Mouse (Mus musculus) kidney, embryonic 15.5 days (tissue): ENCODE results near the gene Dgat2l6. TPM values are rescaled to one million over a fixed set of nuclear protein-coding genes. Genes with fewer than 3 reads are reported as not detected.
A peak's percentile ranks its signal among the peaks of the same experiment; 100 is the strongest.

Experiments used
- ATAC-seq: fragments of 200-750 bp; cut with Nextera tagmentation; replicated peaks from 2 replicates; pipeline ENCODE4 v1.8.0; 2017; ENCODE audit warnings: moderate TSS enrichment; ENCODE audit not compliant: low FRiP score
- H3K27ac ChIP-seq: fragments of 300-500 bp; sonication (generic); 2 replicates; pipeline ENCODE4 v1.5.1; 2015; ENCODE audit warnings: mild to moderate bottlenecking, inconsistent platforms
- H3K27me3 ChIP-seq: fragments of 300-500 bp; sonication (generic); 2 replicates; pipeline ENCODE4 v1.6.1; 2015; ENCODE audit warnings: inconsistent platforms
- H3K36me3 ChIP-seq: fragments of 300-500 bp; sonication (generic); 2 replicates; pipeline ENCODE4 v1.6.1; 2015; ENCODE audit warnings: inconsistent platforms
- H3K4me1 ChIP-seq: fragments of 300-500 bp; sonication (generic); 2 replicates; pipeline ENCODE4 v1.6.1; 2015; ENCODE audit warnings: inconsistent platforms
- H3K4me2 ChIP-seq: fragments of 300-500 bp; sonication (generic); 2 replicates; pipeline ENCODE4 v1.6.1; 2015; ENCODE audit warnings: moderate library complexity, mild to moderate bottlenecking, inconsistent platforms
- H3K4me3 ChIP-seq: fragments of 300-500 bp; sonication (generic); replicated peaks from 2 replicates; pipeline ENCODE4 v1.5.1; 2015; ENCODE audit warnings: mild to moderate bottlenecking, inconsistent platforms
- H3K9ac ChIP-seq: fragments of 300-500 bp; sonication (generic); 2 replicates; pipeline ENCODE4 v1.6.1; 2015; ENCODE audit warnings: mild to moderate bottlenecking, inconsistent platforms
- H3K9me3 ChIP-seq: fragments of 300-500 bp; sonication (generic); replicated peaks from 2 replicates; pipeline ENCODE4 v1.6.1; 2016; ENCODE audit warnings: inconsistent platforms
- WGBS: fragments of 180-500 bp; shearing (Covaris S2); methylation state at CpG from one replicate; pipeline ENCODE4 v1.1.7; 2015; ENCODE audit warnings: mixed read lengths; 5-methylcytosine and 5-hydroxymethylcytosine counted together
- polyA plus RNA-seq: library from polyadenylated mRNA; unstranded; fragments of >200 nt; fragmentation: Nextera tagmentation; extraction: Ambion mirVana; gene quantifications from 2 replicates; pipeline ENCODE4 v1.2.1, GENCODE M21; 2015

Gene Dgat2l6
- polyA plus RNA-seq = not detected in 2 replicates

- Histone ChIP-seq H3K4me2 (no peak within 1 kb of the TSS), H3K9me3 (no peaks in the 10 kb centered on the region), H3K4me1 (no peaks in the 10 kb centered on the region), H3K27me3 (peaks cover 44% of the 10 kb centered on the region), H3K36me3 (no peaks in the 10 kb centered on the region), H3K27ac (no peak within 1 kb of the TSS), H3K4me3 (no peak within 1 kb of the TSS), H3K9ac (no peak within 1 kb of the TSS)
- no peak for ATAC-seq
- 88% methylated on average over 4 of the region's 4 CpGs for whole genome bisulfite sequencing
Measured at GRCm38 (mm10) chrX:100524471-100524870, at the start of gene Dgat2l6. Dgat2l6 (plus strand) TSS chrX:100524838.

- Histone ChIP-seq H3K9ac (no peak overlapping the region), H3K36me3 (no peaks in the 10 kb centered on the region), H3K4me1 (no peaks in the 10 kb centered on the region), H3K4me3 (no peak overlapping the region), H3K9me3 (no peaks in the 10 kb centered on the region), H3K27me3 (peaks cover 60% of the 10 kb centered on the region), H3K4me2 (no peak overlapping the region), H3K27ac (no peak overlapping the region)
- ATAC-seq = no peak
- 74% methylated on average over 4 of the region's 4 CpGs for WGBS
Measured at GRCm38 (mm10) chrX:100475569-100476223, 48.9 kb upstream of the Dgat2l6 start.

DNA sequence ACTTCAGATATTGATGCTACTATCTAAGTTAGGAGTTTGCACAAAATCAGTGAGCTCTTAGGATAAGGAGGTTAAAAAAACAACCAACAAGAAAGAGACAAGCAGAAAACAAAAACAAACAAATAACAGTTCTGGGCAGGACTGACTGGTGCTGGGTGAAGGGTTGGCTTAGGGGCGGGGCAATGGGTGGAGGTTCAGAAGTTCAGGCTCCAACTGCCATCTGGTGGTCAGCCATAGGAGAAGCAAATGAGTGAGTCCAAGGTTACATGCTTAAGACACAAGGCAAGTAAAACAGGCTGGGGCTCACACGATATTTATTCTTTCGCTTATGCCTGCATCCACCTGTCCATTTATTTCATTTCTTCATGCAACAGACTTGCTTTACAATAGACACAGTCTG lies 44.3 kb upstream of the Dgat2l6 start:
- no peaks in the 10 kb centered on the region for H3K9me3 ChIP-seq
- no peak overlapping the region for H3K4me3 ChIP-seq
- no peak overlapping the region for H3K9ac ChIP-seq
- peak; percentile 73; the same call in 1 of the 2 replicates for ATAC-seq
- H3K4me1 ChIP-seq = no peaks in the 10 kb centered on the region
- H3K36me3 ChIP-seq = no peaks in the 10 kb centered on the region
- H3K27me3 ChIP-seq = peaks cover 40% of the 10 kb centered on the region
- H3K4me2 ChIP-seq = no peak overlapping the region
- 27% methylated on average over 3 of the region's 3 CpGs for WGBS
- H3K27ac ChIP-seq = no peak overlapping the region

DNA sequence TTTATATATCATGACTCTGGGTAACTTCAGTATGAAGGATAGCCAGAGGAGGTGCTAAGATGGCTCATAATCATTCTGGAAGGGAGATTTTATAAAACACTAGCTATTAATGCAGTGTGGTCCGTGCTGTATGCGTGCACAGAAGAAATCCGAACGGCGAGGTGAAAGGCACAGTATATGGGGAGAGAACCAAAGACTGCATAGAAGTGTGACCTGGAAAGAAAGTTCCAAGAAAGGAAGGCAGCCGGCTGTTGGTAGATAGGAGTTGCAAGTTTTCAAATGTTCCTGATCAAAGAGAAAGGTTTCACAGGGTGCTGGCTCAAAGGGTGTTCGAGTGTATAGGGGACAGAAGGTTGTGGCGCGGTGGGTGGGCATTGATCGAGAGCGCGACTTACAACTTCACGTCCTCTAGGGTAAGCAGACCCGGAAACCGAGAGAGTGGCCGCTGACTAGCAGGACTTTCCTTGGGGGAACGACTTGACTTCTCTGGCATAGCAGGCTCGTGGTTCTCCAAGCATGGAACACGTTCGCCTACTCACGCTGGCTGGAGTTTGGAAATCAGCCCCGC lies 31.1 kb upstream of the Dgat2l6 start:
- peak overlapping the region; percentile 63 for H3K4me3 ChIP-seq
- no peak overlapping the region for H3K27ac ChIP-seq
- peaks cover 46% of the 10 kb centered on the region for H3K27me3 ChIP-seq
- WGBS = 33% methylated on average over 22 of the region's 22 CpGs
- H3K4me1 ChIP-seq = no peaks in the 10 kb centered on the region
- H3K4me2 ChIP-seq = peak overlapping the region; percentile 62
- H3K9me3 ChIP-seq = no peaks in the 10 kb centered on the region
- ATAC-seq = peak; percentile 68
- peaks cover 24% of the 10 kb centered on the region; the same call in 1 of the 2 replicates for H3K36me3 ChIP-seq
- 0 out of 2 replicates have a peak overlapping the region, but pooled peaks have one; percentile 7 for H3K9ac ChIP-seq

DNA sequence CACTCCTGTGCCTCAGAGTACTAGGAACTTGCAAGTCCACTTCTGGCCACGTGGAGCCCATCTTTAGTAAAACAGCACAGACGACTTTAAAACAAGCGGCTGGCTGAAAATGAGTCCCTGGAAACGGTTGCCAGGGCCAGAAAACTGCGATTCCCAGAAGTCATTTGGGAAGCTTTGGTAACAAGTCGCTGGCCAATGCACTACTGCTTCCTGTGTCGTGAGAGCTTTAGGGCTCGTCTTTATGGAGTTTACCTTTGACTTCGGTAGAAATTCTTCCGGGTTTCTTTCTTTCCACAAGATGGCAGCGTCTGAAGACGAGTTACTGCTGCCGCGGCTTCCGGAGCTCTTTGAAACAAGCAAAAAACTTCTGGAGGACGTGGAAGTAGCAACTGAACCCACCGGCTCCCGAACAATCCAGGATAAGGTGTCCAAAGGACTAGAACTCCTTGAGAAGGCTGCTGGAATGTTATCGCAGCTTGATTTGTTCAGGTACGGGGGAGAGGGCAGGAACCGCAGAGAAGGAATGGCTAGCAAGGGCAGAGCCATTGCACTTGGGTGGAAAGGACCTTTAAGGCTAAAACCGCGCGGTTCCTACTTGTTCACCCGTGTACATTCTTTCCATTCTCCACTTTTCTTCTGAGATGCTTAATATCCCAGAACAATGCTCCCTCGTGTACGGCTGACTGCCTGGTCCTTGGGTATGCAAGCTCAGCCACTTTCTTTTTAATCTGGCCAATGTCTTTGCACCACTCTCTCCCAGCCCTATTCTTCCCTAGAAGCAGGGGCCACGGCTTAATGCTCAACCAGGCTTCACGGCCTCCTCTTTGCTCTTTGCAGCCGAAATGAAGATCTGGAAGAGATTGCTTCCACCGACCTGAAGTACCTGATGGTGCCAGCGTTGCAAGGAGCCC lies 30.3 kb upstream of the Dgat2l6 start, which contains the start of gene Igbp1:
Gene Igbp1 (plus strand): TSS at position 224 of the 911 bp plus-strand sequence.
- WGBS = 14% methylated on average over 32 of the region's 32 CpGs
- Histone ChIP-seq H3K9ac (peak within 1 kb of the TSS; percentile 55), H3K4me2 (peak within 1 kb of the TSS; percentile 62), H3K9me3 (no peaks in the 10 kb centered on the region), H3K27me3 (peaks cover 46% of the 10 kb centered on the region), H3K36me3 (peaks cover 26% of the 10 kb centered on the region; the same call in 1 of the 2 replicates), H3K27ac (peak within 1 kb of the TSS; percentile 74; the same call in 1 of the 2 replicates), H3K4me3 (peak within 1 kb of the TSS; percentile 63), H3K4me1 (no peaks in the 10 kb centered on the region)
- ATAC-seq = peak; percentile 98

GRCm38 (mm10) chrX:100504175-100504851 lies 20.3 kb upstream of the Dgat2l6 start:
- Histone ChIP-seq H3K4me2 (no peak overlapping the region), H3K9me3 (no peaks in the 10 kb centered on the region), H3K4me1 (no peaks in the 10 kb centered on the region), H3K27me3 (peaks cover 26% of the 10 kb centered on the region; the same call in 1 of the 2 replicates), H3K4me3 (no peak overlapping the region), H3K27ac (no peak overlapping the region), H3K36me3 (peaks cover 27% of the 10 kb centered on the region), H3K9ac (no peak overlapping the region)
- 83% methylated on average over 5 of the region's 5 CpGs for WGBS
- ATAC-seq = no peak

DNA sequence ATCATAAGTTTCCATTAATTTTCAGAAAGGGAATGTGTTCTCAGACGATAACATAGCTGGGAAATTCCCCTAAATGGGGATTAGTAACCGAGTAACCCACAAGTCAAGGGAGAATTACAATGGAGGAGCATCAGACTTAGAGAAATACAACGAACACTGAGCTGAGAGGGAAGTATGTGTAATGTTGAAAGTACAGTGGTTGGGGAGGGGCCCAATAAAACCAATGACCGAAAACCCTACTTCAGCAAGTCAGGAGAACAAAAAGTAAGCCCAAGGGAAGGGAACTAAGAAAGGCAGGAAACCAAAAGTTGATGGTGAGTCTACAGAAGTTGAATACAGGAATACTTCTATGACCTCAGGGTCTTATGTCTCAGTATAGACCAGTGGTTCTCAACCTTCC lies 16.5 kb upstream of the Dgat2l6 start:
- ATAC-seq = no peak
- H3K27ac ChIP-seq = no peak overlapping the region
- H3K4me1 ChIP-seq = no peaks in the 10 kb centered on the region
- no peak overlapping the region for H3K4me2 ChIP-seq
- 97% methylated on average over 4 of the region's 4 CpGs for WGBS
- no peaks in the 10 kb centered on the region for H3K9me3 ChIP-seq
- no peak overlapping the region for H3K9ac ChIP-seq
- H3K4me3 ChIP-seq = no peak overlapping the region
- peaks cover 21% of the 10 kb centered on the region; the same call in 1 of the 2 replicates for H3K27me3 ChIP-seq
- H3K36me3 ChIP-seq = peaks cover 27% of the 10 kb centered on the region

DNA sequence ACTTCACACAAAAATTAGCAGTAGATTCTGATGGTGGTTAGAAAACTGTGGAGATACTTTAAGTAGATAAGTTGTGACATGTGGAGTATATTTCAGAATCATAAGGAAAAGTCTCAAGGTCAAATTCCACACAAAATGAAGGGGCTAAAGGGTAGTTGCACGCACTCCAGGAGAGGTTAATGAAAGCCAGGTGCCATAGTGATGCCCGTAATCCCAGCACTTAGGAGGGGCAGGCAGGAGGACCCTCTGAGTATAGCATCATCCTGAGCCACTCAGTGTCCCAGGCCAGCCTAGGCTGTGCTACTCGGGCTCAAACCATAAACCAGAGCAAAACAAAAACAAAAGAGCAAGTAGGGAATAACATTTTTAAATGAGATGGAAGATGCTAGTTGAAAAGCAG lies 14.7 kb upstream of the Dgat2l6 start:
- no peak for ATAC-seq
- Histone ChIP-seq H3K27ac (no peak overlapping the region), H3K4me1 (no peaks in the 10 kb centered on the region), H3K9ac (no peak overlapping the region), H3K9me3 (no peaks in the 10 kb centered on the region), H3K4me3 (no peak overlapping the region), H3K36me3 (peaks cover 18% of the 10 kb centered on the region), H3K27me3 (peaks cover 13% of the 10 kb centered on the region; the same call in 1 of the 2 replicates), H3K4me2 (no peak overlapping the region)
- 86% methylated on average over 3 of the region's 3 CpGs for WGBS

GRCm38 (mm10) chrX:100516683-100517082 lies 8.0 kb upstream of the Dgat2l6 start:
- no peak overlapping the region for H3K27ac ChIP-seq
- H3K4me1 ChIP-seq = no peaks in the 10 kb centered on the region
- ATAC-seq = no peak
- peaks cover 24% of the 10 kb centered on the region for H3K27me3 ChIP-seq
- H3K4me2 ChIP-seq = no peak overlapping the region
- 0 out of 2 replicates have a peak, but pooled peaks cover 17% of the 10 kb centered on the region for H3K36me3 ChIP-seq
- H3K9me3 ChIP-seq = no peaks in the 10 kb centered on the region
- WGBS = 78% methylated on average over 3 of the region's 3 CpGs
- H3K9ac ChIP-seq = no peak overlapping the region
- H3K4me3 ChIP-seq = no peak overlapping the region

DNA sequence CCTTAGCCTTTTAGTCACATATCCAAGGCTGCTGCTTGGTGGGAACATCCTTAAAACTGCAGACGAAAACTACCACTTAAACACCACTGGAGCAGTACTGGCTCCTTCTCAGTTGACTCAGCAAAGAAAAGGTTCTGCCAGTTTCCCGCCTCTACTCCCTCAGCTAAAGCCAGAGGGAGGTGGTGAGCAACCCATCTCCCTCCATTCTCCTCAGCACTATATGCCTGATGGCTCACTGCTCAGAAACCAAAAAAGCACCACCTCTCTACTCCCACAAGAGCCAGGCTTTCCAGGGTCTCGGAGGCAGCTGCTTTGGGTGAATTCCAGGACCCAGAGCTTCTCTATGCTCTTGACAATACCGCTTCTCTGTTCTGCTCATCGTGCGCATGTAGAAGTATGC lies 7.0 kb upstream of the Dgat2l6 start:
- H3K27ac ChIP-seq = no peak overlapping the region
- H3K36me3 ChIP-seq = 0 out of 2 replicates have a peak, but pooled peaks cover 17% of the 10 kb centered on the region
- H3K9me3 ChIP-seq = no peaks in the 10 kb centered on the region
- 91% methylated on average over 6 of the region's 6 CpGs for WGBS
- H3K4me3 ChIP-seq = no peak overlapping the region
- H3K4me1 ChIP-seq = no peaks in the 10 kb centered on the region
- H3K4me2 ChIP-seq = no peak overlapping the region
- ATAC-seq = no peak
- H3K9ac ChIP-seq = no peak overlapping the region
- H3K27me3 ChIP-seq = peaks cover 33% of the 10 kb centered on the region

- Histone ChIP-seq H3K4me1 (no peaks in the 10 kb centered on the region), H3K27ac (no peak overlapping the region), H3K9ac (no peak overlapping the region), H3K27me3 (peaks cover 34% of the 10 kb centered on the region), H3K9me3 (no peaks in the 10 kb centered on the region), H3K4me3 (no peak overlapping the region), H3K36me3 (0 out of 2 replicates have a peak, but pooled peaks cover 17% of the 10 kb centered on the region), H3K4me2 (no peak overlapping the region)
- ATAC-seq = no peak
- 81% methylated on average over 2 of the region's 2 CpGs for WGBS
Measured at GRCm38 (mm10) chrX:100518532-100518931, 6.1 kb upstream of the Dgat2l6 start.
